ENCODE assay signal across 11 mouse cellular contexts in the genomic region with DNA sequence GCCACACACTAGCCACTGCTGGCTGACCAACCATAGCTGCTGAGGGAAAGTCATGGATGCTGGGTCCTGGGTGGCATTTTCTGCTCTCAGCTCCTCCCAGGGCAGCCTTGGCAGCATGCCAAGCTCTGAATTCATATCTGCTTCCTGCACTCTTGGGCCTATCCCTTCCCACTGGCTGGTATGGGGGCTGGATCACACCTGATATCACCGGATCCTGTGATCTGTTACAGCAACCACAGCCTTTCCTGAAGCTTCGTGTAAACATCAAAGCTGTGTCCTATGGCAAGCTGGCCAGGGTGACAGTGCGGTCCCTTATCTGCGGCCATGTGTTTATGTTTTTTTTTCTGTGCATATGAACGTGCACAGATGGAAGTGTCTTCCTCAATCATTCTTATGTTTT. TPM values are rescaled to one million over a fixed set of nuclear protein-coding genes. Genes with fewer than 3 reads are reported as not detected.
DNase-seq lines count a peak whose midpoint lies in the region; ATAC-seq and TF ChIP-seq lines count a peak whose summit lies in the region.
"Had no signal": no experiment of that assay in that cellular context is flagged by ENCODE, and none has a peak within 500 bp of the region (broad histone marks: within the 10 kb centered on the region; RNA-seq: fewer than 3 reads in every experiment).

No protein-coding gene starts in this region.

- H3K9me3 ChIP-seq in heart, embryonic 12.5 days (replicated peaks): no peaks in the 10 kb centered on the region
- no peaks in the 10 kb centered on the region for H3K9me3 ChIP-seq in lung, embryonic 14.5 days (ENCODE audit: low read depth, low read length)

- no peak overlapping the region for H3K4me3 ChIP-seq in heart, embryonic 12.5 days
- H3K4me3 ChIP-seq in heart, adult 2 months: no peak overlapping the region
- H3K4me3 ChIP-seq in lung, embryonic 14.5 days (ENCODE audit: low read depth, low read length): no peak overlapping the region

- H3K36me3 ChIP-seq in heart, embryonic 12.5 days: peaks cover 14% of the 10 kb centered on the region
- no peaks in the 10 kb centered on the region for H3K36me3 ChIP-seq in heart, adult 2 months (ENCODE audit: control insufficient read depth, insufficient read depth, low read length)
- H3K36me3 ChIP-seq in lung, embryonic 14.5 days (ENCODE audit: insufficient read depth): peaks cover 15% of the 10 kb centered on the region

- H3K4me1 ChIP-seq in heart, embryonic 12.5 days (replicated peaks): peaks cover 34% of the 10 kb centered on the region
- H3K4me1 ChIP-seq in heart, adult 2 months (ENCODE audit: control insufficient read depth, insufficient read depth, low read length): peaks cover 6% of the 10 kb centered on the region
- H3K4me1 ChIP-seq in lung, embryonic 14.5 days (ENCODE audit: insufficient read depth): peaks cover 2% of the 10 kb centered on the region

- TF ChIP-seq EP300 in heart, adult 2 months (IDR thresholded peaks at IDR 0.05; ENCODE audit: insufficient read depth, low read depth, low read length): no peak

- peak overlapping the region; percentile 58 for H3K27ac ChIP-seq in heart, embryonic 12.5 days (ENCODE audit: poor library complexity, severe bottlenecking)
- no peak overlapping the region for H3K27ac ChIP-seq in heart, adult 2 months
- H3K27ac ChIP-seq in lung, embryonic 14.5 days (ENCODE audit: low read depth): peak overlapping the region; percentile 80

- DNase-seq in heart, adult 2 months: no peak
- peak; percentile 100 for DNase-seq in 416B (ENCODE audit: low read depth)
- DNase-seq in lung, embryonic 14.5 days: peak; percentile 73
- DNase-seq in ovary, adult 18-20 months (ENCODE audit: low spot score): no peak
- DNase-seq in urinary bladder, postnatal 25 days (ENCODE audit: low spot score): no peak
- DNase-seq in adrenal gland, postnatal 4 days (ENCODE audit: low spot score in 2 of 2): no peak
- DNase-seq: embryo, embryonic 11 days; kidney, postnatal 14 days had no signal

- H3K79me2 ChIP-seq in heart, adult 2 months (replicated peaks; ENCODE audit: control insufficient read depth, insufficient read depth, low read length): no peaks in the 10 kb centered on the region; the same call in 1 of the 2 replicates

- 0 out of 2 replicates have a peak overlapping the region, but pooled peaks have one; percentile 2 for H3K4me2 ChIP-seq in heart, embryonic 12.5 days
- no peak overlapping the region for H3K4me2 ChIP-seq in lung, embryonic 14.5 days

- ATAC-seq in heart, embryonic 12.5 days (ENCODE audit: insufficient number of reproducible peaks, low FRiP score): peak; percentile 16
- ATAC-seq in common myeloid progenitor, adult 5-6 weeks (replicated peaks; ENCODE audit: low read depth, poor library complexity, severe bottlenecking): peak; percentile 57
- no peak for ATAC-seq in lung, embryonic 14.5 days (ENCODE audit: insufficient read depth)
- ATAC-seq: Patski had no signal

- TF ChIP-seq CTCF in heart, adult 2 months (IDR thresholded peaks at IDR 0.05): no peak
- TF ChIP-seq CTCF in lung, embryonic 14.5 days (IDR thresholded peaks at IDR 0.05; ENCODE audit: low read depth): no peak

- H3K9ac ChIP-seq in heart, embryonic 12.5 days: no peak overlapping the region
- no peak overlapping the region for H3K9ac ChIP-seq in heart, adult 2 months (ENCODE audit: low read depth, low read length)
- H3K9ac ChIP-seq in lung, embryonic 14.5 days: 0 out of 2 replicates have a peak overlapping the region, but pooled peaks have one; percentile 20

- no peaks in the 10 kb centered on the region for H3K27me3 ChIP-seq in heart, embryonic 12.5 days (replicated peaks)
- no peaks in the 10 kb centered on the region for H3K27me3 ChIP-seq in heart, adult 2 months (ENCODE audit: control insufficient read depth, insufficient read depth, low read length)
- H3K27me3 ChIP-seq in lung, embryonic 14.5 days (ENCODE audit: insufficient read depth, low read length): no peaks in the 10 kb centered on the region
- H3K27me3 ChIP-seq: Patski had no signal

- no peak for TF ChIP-seq POLR2A in heart, adult 2 months (IDR thresholded peaks at IDR 0.05; ENCODE audit: insufficient read depth, low read depth, low read length)

- 37% methylated on average over 5 of the region's 5 CpGs for WGBS in heart, embryonic 12.5 days
- WGBS in heart, adult 2 months: 22% methylated on average over 5 of the region's 5 CpGs
- 40% methylated on average over 5 of the region's 5 CpGs for WGBS in lung, embryonic 14.5 days

- intact Hi-C loops in heart, adult 2 months (cut with DNase I): no loop called here

RNA-seq across cellular contexts. Expression of gene Dohh, which starts 2.2 kb away (rescaled TPM):
- 66.7 and 66.9 TPM in 2 replicates for polyA plus RNA-seq in heart, embryonic 12.5 days (2016; fragmentation: Nextera tagmentation; extraction: Ambion mirVana)
- 10 to 100 TPM; 46.6 to 53.8 TPM for total RNA-seq in heart, adult 2 months (2021)
- 48.5 and 56.9 TPM in 2 replicates for polyA plus RNA-seq in heart, adult 2 months (2012; rRNA removed)
- total RNA-seq in common myeloid progenitor, adult 5-6 weeks (2017): 34.7 and 50.7 TPM in 2 replicates
- 57.5 and 67.0 TPM in 2 replicates for polyA plus RNA-seq in lung, embryonic 14.5 days (2014; fragmentation: Nextera tagmentation; extraction: Ambion mirVana)
- total RNA-seq in adrenal gland, postnatal 4 days (2021): 10 to 100 TPM; 49.4 to 49.7 TPM

RNA-seq across cellular contexts. Expression of gene Gm48551, which starts 2.2 kb away (rescaled TPM):
- 1.9 and 2.2 TPM in 2 replicates for polyA plus RNA-seq in heart, embryonic 12.5 days (2016; fragmentation: Nextera tagmentation; extraction: Ambion mirVana)
- total RNA-seq in heart, adult 2 months (2021): 1 to 10 TPM in 1 of 2 experiments, under 1 TPM in 1; 0.73 to 1.9 TPM
- 2.1 and 3.5 TPM in 2 replicates for polyA plus RNA-seq in heart, adult 2 months (2012; rRNA removed)
- total RNA-seq in common myeloid progenitor, adult 5-6 weeks (2017): 0.19 and 2.4 TPM in 2 replicates
- polyA plus RNA-seq in lung, embryonic 14.5 days (2014; fragmentation: Nextera tagmentation; extraction: Ambion mirVana): 2.8 and 3.8 TPM in 2 replicates
- 1 to 10 TPM; 1.7 to 1.8 TPM for total RNA-seq in adrenal gland, postnatal 4 days (2021)

RNA-seq across cellular contexts. Expression of gene Fzr1, which starts 3.7 kb away (rescaled TPM):
- 96.4 and 99.5 TPM in 2 replicates for polyA plus RNA-seq in heart, embryonic 12.5 days (2016; fragmentation: Nextera tagmentation; extraction: Ambion mirVana)
- total RNA-seq in heart, adult 2 months (2021): 10 to 100 TPM; 29.9 to 31.5 TPM
- 49.3 and 56.1 TPM in 2 replicates for polyA plus RNA-seq in heart, adult 2 months (2012; rRNA removed)
- total RNA-seq in common myeloid progenitor, adult 5-6 weeks (2017): 21.9 and 24.8 TPM in 2 replicates
- 109 and 116 TPM in 2 replicates for polyA plus RNA-seq in lung, embryonic 14.5 days (2014; fragmentation: Nextera tagmentation; extraction: Ambion mirVana)
- total RNA-seq in adrenal gland, postnatal 4 days (2021): 10 to 100 TPM; 69.1 to 70.7 TPM

RNA-seq across cellular contexts. Expression of gene Gm48552, which starts 6.8 kb away (rescaled TPM):
- polyA plus RNA-seq in heart, embryonic 12.5 days (2016; fragmentation: Nextera tagmentation; extraction: Ambion mirVana): 1.2 and 1.8 TPM in 2 replicates
- 1 to 10 TPM in 1 of 2 experiments, not detected in 1; 1.2 TPM for total RNA-seq in heart, adult 2 months (2021)
- polyA plus RNA-seq in heart, adult 2 months (2012; rRNA removed): 0.88 and 1.2 TPM in 2 replicates
- total RNA-seq in common myeloid progenitor, adult 5-6 weeks (2017): 1.6 TPM in 1 of 2 replicates, not detected in the other
- polyA plus RNA-seq in lung, embryonic 14.5 days (2014; fragmentation: Nextera tagmentation; extraction: Ambion mirVana): 1.3 and 1.4 TPM in 2 replicates
- total RNA-seq in adrenal gland, postnatal 4 days (2021): 1 to 10 TPM; 2.6 to 4.1 TPM

RNA-seq across cellular contexts. Expression of gene Smim24, which starts 10.8 kb away (rescaled TPM):
- polyA plus RNA-seq in heart, embryonic 12.5 days (2016; fragmentation: Nextera tagmentation; extraction: Ambion mirVana): 2.9 and 4.3 TPM in 2 replicates
- total RNA-seq in heart, adult 2 months (2021): 1 to 10 TPM; 2.0 to 2.3 TPM
- polyA plus RNA-seq in heart, adult 2 months (2012; rRNA removed): 8.3 and 8.6 TPM in 2 replicates
- total RNA-seq in common myeloid progenitor, adult 5-6 weeks (2017): 5.0 and 13.2 TPM in 2 replicates
- polyA plus RNA-seq in lung, embryonic 14.5 days (2014; fragmentation: Nextera tagmentation; extraction: Ambion mirVana): 2.8 and 3.3 TPM in 2 replicates
- 10 to 100 TPM in 1 of 2 experiments, 1 to 10 TPM in 1; 1.2 to 13.2 TPM for total RNA-seq in adrenal gland, postnatal 4 days (2021)

Comparison
In these comparisons a context has a peak if more than half of its experiments do, and no peak if none do; other contexts are left out.
1. DNase-seq: peak in 416B (single experiment) and lung, embryonic 14.5 days (single experiment); none in heart, adult 2 months (0 of 2), ovary, adult 18-20 months (single experiment), urinary bladder, postnatal 25 days (single experiment) and adrenal gland, postnatal 4 days (0 of 2).